Mouse (Mus musculus) heart, postnatal 4 days (tissue): ENCODE measurements around the gene Stoml1. TPM values are rescaled to one million over a fixed set of nuclear protein-coding genes. Genes with fewer than 3 reads are reported as not detected.
A peak's percentile ranks its signal among the peaks of the same experiment; 100 is the strongest.

ENCODE experiments used
- DNase-seq: peaks from one replicate; pipeline ENCODE4 v3.0.0; 2021
- total RNA-seq, 2 experiments: library from RNA; stranded (reverse); gene quantifications; 2 replicates each; pipeline ENCODE4 v1.2.3; 2021

Gene Stoml1
- 10 to 100 TPM; 14.2 to 17.1 TPM for total RNA-seq

GRCm38 (mm10) chr9:58253033-58253804, at the start of gene Stoml1:
TSS of gene Stoml1 (plus strand) at chr9:58253164.
- DNase-seq, result peak; percentile 96

DNA sequence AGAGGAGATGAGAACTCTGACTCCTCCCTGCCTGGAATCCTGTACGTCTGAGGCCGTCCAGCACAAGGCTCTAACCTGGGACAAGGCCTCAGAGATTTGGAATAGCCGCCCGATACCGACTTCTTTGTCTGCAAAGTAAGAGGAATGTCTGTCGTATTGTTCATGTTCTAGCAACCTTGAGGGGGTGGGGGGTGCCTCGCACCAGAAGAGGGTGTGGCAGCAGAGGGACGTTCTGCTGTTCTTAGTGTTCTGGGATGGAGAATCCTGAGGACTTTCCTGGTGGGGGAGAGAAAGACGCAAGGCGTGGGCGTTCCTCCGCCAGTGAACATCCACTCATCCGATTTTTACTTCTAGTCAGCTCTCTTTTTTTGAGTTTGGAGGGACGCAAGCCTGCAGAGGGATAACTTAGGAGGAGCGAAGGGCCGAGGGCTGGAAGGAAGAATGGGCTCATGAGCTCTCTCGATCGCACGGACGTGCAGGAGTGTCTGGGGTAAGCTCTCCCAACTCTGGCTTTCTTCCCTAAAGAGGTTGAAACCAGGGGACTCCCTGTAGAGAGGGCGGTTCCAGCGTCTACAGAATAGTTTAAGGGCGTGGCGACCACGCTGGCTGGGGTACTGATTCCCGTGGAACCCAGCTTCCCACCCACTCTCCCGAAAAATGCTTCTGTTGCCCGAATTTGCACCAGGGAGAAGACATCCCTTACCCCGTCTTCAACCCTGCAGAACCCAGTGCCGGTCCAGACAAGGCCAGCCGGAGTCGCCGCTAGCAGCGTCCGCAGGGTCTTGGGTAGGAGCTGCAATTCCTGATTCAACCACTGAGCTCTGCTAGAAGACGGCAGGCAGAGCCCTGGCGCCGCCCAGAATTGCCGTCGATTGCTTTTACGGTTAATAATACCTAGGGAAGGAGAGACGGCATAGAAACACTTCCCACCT, 49.2 kb upstream of the Stoml1 start, which contains the start of the genes Islr and Islr2:
TSS of gene Islr (minus strand) at position 791 of the 932 bp plus-strand sequence.
TSS of gene Islr2 (minus strand) at position 804 of the 932 bp plus-strand sequence.
- peak; percentile 80 for DNase-seq

- DNase-seq, result peak; percentile 97
Measured at GRCm38 (mm10) chr9:58204448-58205000, 48.4 kb upstream of the Stoml1 start.

DNA sequence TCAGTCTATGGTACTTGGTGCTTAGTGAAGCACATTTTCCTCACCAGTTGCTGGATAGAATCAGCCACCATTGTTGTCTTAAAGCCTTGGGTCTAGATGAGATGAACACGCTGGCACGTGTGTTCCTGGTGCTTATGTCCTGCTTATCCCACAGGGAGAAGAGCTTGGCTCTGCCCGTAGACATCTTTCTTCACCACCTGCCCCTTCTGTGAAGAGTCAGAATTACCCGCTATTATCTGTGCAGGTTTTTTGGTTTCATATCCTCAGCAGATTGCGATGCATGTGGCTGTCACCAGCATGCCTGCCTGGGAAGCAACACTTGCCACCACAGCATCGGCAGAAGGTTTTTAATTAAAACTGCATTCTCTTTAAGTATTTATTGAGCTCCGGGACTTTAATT, 47.0 kb upstream of the Stoml1 start:
- DNase-seq, result no peak

DNA sequence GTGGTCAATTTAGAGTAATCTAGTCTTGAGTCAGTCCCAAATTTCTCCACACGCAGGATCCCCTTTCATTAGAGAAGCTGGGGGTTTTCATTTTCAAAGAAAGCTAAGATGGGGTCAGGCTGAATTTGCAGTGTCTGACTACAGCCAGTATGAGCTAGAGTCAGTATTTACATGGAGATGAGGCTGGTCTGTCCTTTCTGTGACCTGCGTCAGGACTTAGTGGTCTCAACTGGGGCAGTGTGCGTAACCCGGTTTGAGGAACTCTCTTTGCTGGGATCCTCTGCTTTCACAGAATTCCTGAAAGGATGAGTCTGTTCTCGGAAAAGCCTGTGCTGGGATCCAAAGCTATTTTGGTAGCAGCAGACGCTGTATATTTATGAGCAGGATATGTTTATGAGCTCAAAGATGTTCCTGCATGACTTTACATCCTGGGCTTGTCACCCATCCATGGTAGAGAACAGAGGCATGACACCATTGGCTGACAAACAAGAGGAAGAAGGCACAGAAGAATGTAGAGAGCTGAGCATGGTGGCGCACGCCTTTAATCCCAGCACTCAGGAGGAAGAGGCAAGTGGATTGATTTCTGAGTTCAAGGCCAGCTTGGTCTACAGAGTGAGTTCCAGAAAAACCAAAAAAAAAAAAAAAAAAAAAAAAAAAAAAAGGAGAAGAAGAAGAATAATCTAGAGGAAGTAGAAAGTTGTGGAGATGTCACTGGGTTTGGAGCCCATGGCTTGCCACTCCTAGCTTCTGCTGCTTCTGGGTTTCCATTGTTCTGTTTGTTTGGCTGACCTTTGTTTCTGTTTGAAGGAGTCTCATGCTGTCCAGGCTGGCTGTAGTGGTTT, 43.3 kb upstream of the Stoml1 start:
- DNase-seq, result no peak

GRCm38 (mm10) chr9:58210304-58210627, 42.7 kb upstream of the Stoml1 start:
- no peak for DNase-seq

- no peak for DNase-seq
Measured at GRCm38 (mm10) chr9:58213377-58213776, 39.6 kb upstream of the Stoml1 start.

DNA sequence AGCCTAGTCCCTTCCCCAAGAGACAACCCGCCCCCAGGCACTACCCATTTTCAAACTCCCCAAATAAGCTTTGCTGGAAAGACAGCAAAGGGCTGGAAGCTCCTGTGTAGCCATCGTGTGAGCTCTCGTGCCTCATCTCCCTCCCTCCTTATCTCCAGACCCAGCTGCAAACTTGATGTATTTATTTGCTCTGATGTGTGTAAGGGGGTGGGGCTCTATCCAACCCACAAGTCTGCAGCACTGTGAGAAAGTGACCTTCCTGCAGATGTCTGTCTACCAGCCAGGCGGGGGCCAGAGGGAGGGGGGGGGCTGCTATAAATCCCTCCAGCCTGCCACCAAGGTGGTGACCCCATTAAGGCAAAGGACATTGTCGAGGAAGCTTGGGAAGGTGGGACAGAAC, 39.1 kb upstream of the Stoml1 start:
- no peak for DNase-seq

DNA sequence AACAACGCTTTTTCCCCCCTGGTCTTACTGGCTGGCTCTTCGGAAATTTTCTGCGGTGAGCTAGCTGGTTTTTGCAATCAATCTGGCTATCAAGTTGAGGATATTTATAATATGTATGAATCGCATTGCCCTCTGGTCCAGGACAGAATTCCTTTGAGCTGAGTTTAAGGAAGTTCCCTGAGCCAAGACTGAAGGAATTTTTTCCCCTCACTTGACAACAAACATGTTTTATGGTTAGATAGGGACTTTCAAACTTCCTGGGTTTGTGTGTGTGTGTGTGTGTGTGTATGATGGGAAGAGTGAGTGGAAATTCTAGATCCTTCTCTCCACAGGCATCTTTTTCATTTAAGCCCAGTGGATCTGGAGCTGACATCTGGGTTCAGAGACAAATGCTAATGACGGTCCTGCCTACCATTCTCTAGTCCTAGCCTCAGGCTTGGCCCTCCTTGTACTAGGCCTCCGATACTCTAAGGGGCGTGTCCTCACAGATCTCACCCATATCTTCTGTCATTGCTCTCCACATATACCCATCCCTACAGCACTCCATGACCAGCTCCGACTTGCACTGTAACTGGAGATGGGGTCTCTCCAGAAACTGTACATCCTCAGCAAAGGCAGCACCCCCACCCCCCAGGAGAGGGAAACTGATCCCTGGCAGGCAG, 38.3 kb upstream of the Stoml1 start:
- no peak for DNase-seq

- DNase-seq, result peak; percentile 58
Measured at GRCm38 (mm10) chr9:58216402-58216801, 36.6 kb upstream of the Stoml1 start.

DNA sequence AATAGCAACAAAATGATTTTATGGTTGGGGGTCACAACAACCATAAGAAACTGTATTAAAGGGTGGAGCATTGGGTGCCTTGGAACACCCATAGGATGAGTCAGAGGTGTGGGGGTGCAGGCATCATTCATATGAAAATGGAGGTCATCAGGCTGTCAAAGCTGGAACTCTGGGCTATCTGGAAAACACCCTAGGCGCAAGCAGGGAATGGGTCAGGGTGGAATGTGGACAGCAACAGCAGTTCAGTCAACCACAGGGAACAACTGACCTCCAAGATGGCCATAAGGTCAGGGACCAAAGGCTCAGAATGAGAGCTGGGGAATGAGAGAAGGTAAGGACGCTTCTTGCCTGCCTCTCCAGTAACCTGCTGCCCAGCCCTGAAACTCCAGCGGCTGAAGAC, 34.4 kb upstream of the Stoml1 start:
- no peak for DNase-seq

GRCm38 (mm10) chr9:58220218-58220903, 32.6 kb upstream of the Stoml1 start:
- peak; percentile 61 for DNase-seq

DNA sequence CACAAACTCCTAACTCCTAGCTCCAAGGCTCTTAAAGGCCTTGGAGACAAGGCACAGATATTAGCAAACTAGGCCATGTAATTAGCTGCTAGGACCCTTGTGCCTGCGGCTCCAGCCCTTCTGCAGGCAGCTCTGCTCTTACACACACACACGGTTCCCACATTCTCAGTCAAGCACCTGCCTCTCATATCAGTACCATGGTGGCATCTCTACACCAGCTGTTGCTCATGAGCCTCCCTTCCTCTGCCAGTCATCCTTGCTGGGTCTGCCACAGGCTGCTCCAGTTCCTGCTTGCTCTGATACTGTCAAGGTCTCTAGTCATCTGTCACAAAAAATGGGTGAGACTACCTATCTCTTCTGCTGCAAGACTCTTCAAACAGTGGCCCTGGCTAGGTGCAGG, 28.6 kb upstream of the Stoml1 start:
- no peak for DNase-seq

DNA sequence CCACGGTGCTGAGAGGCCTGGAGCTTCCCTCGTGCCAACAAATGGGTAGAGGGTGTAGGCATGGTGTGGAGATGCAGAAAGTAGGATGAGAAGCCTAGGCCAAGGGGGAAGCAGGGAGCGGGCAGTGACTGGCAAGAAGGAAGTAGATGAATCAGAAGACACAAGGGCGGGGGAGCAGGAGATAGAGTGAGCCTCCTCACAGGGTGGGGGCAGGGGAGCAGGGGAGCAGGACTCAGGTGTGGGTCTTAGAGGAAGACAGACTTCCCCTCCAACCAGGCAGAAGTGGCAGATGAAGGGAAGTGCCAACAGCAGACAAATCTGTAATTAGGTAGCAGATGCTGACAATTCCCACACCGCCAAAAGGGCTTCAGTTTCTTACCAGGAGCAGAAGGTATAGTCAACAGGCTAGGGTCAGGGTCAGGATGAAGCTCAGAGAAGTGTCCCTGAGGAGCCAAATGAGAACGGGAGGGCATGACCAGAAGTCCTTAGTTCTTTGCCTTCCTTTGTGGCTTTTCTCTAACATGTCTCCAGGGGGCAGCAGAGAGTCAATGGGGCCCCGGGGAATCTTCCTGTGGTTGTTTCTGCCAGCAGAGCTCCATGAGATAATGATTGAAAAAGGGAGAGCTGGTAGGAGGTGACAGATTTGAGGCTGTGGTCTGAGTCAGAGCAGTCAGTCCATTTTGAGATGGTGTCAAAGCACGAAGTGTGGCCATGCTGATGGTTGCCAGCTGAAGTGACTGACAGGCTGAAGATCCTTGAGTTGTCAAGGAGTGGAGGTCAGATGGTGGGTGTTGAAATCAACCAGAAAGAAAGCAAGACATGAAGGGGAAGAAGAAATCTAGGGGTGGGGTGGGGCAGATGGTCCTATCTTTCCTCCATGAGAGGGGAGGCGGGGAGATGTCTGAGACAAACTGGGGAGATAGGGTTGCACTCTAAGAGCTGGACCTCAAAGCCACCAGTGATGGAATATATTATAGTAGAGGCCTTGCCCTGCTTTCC, 26.8 kb upstream of the Stoml1 start:
- peak; percentile 71 for DNase-seq

- DNase-seq, result no peak
Measured at GRCm38 (mm10) chr9:58228777-58229466, 24.0 kb upstream of the Stoml1 start.

- no peak for DNase-seq
Measured at GRCm38 (mm10) chr9:58231746-58232145, 21.2 kb upstream of the Stoml1 start.

DNA sequence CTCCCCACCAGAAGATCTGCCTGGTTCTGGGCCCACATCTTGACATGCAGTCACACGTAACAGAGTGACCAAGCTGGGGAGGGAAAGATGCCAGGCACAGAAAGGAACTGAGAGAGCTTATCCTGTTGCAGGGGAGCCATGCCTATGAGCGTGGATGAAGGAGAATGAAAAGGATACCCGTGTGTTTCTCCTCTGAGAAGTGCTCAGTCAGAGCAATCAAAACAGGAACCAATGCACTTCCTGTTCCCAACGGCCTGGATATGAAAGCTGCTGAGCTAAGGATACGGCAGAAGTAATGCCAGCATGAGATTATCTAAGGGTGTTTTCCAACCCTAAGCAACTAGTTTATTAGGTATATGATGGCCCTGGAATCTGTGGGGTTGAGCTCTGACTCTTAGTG, 20.6 kb upstream of the Stoml1 start:
- DNase-seq, result no peak

DNA sequence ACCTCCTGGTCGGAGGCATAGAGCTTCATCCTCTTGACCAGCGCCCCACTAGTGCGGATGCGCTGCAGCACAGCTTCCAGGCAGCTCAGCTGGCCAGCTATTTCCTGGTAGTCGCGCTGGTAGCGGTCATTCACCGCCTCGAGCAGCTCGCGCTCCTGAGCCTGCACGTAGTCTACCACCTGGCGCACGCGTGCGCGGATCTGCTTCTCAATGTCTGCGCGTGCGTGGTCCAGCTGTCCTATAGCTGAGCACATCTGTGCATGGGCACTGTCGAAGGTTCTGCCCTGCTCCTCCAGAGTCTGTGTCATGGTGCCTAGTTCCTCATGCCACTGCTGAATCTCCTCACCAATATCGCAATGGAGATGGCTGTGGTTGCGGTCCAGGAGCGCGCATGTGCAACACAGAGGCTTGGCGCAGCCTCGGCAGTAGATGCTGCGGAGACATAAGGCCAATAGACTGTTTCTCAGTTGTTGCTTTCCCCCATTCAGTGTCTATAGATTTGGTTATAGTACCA, 18.4 kb upstream of the Stoml1 start:
- DNase-seq, result no peak
